ENCODE assay signal across 8 mouse cellular contexts in the genomic region with DNA sequence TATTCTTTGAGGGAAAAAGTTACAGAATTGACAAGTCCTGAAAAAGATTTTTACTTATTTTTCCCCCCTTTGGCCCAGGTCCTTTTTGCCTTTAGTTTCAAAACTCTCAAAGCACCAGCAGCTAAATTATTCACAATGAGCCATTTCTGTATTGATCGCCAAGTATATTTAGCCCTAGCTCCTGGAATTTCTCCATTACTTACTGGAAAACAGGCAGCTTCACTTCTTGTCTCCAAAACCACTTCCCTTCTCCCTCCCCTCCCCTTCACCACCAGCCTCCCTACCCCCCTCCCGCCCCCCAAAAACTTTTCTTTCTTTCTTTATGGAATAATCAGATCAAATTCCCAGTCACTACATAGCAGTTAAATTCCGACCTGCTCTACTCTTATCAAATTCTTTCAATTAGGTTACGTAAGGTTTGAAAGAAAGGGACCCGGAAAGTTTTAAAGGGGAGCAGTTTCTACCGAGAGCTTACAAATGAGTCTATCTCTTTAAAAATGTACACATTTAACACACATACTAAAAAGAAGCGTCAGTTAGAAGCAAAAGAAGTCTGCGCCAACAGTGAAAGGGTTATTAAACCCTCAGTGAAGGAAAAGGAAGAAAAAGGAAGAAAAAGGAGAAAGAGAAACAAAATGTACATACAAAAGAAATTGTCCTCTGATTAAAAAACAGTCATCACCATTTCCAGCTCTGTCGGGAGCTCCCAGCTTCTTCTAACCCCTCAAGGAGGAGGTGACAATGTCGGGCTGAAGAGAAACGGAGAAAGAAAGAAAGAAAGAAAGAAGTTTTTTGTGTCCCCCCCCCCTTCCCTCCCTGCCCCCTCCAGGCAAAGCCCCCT. TPM values are rescaled to one million over a fixed set of nuclear protein-coding genes. Genes with fewer than 3 reads are reported as not detected.
A peak's percentile ranks its signal among the peaks of the same experiment; 100 is the strongest.
DNase-seq lines count a peak whose midpoint lies in the region; ATAC-seq and TF ChIP-seq lines count a peak whose summit lies in the region.

No protein-coding gene starts in this region.

- H3K4me3 ChIP-seq in lung, adult 2 months (replicated peaks; ENCODE audit: extremely low read depth, low read depth, low read length): peak overlapping the region; percentile 57
- peak overlapping the region; percentile 77 for H3K4me3 ChIP-seq in embryonic facial prominence, embryonic 14.5 days (ENCODE audit: low read depth, low read length)
- H3K4me3 ChIP-seq in limb, embryonic 12.5 days (replicated peaks): peak overlapping the region; percentile 72

- no peak for ATAC-seq in embryonic facial prominence, embryonic 14.5 days (ENCODE audit: low read depth)
- ATAC-seq in limb, embryonic 12.5 days (ENCODE audit: insufficient number of reproducible peaks, insufficient read depth, low FRiP score, low TSS enrichment, low read depth): no peak

- H3K4me1 ChIP-seq in lung, adult 2 months (ENCODE audit: control insufficient read depth, insufficient read depth, low read length): peaks cover 2% of the 10 kb centered on the region
- H3K4me1 ChIP-seq in embryonic facial prominence, embryonic 14.5 days (ENCODE audit: control insufficient read depth, insufficient read depth, low read length): peaks cover 6% of the 10 kb centered on the region; the same call in 1 of the 2 replicates
- H3K4me1 ChIP-seq in limb, embryonic 12.5 days (replicated peaks): peaks cover 5% of the 10 kb centered on the region; the same call in 1 of the 2 replicates

- TF ChIP-seq POLR2A in lung, adult 2 months (IDR thresholded peaks at IDR 0.05; ENCODE audit: borderline replicate concordance, extremely low read depth, low read depth, low read length): no peak

- no peak for TF ChIP-seq CTCF in lung, adult 2 months (IDR thresholded peaks at IDR 0.05; ENCODE audit: insufficient read depth, low read length)

- peak overlapping the region; percentile 88 for H3K4me2 ChIP-seq in embryonic facial prominence, embryonic 14.5 days (ENCODE audit: low read depth, low read length)
- peak overlapping the region; percentile 77 for H3K4me2 ChIP-seq in limb, embryonic 12.5 days

- H3K27ac ChIP-seq in embryonic facial prominence, embryonic 14.5 days (replicated peaks; ENCODE audit: low read depth, low read length): peak overlapping the region; percentile 91
- H3K27ac ChIP-seq in limb, embryonic 12.5 days: no peak overlapping the region

- no peaks in the 10 kb centered on the region; the same call in 1 of the 2 replicates for H3K27me3 ChIP-seq in embryonic facial prominence, embryonic 14.5 days (replicated peaks; ENCODE audit: control insufficient read depth, insufficient read depth, low read length)
- peaks cover 10% of the 10 kb centered on the region; the same call in 1 of the 2 replicates for H3K27me3 ChIP-seq in limb, embryonic 12.5 days

- no peak for DNase-seq in lung, adult 2 months
- DNase-seq in lung, postnatal 4 days: no peak
- DNase-seq in embryonic facial prominence, embryonic 14.5 days (ENCODE audit: low spot score): no peak
- peak; percentile 11 for DNase-seq in retina, postnatal 1 day
- no peak for DNase-seq in spleen, postnatal 10 days (ENCODE audit: low spot score in 2 of 2)
- no peak for DNase-seq in layer of hippocampus, postnatal 10 days (ENCODE audit: low spot score in 2 of 2)
- no peak for DNase-seq in right cerebral cortex, postnatal 4 days

- H3K9me3 ChIP-seq in embryonic facial prominence, embryonic 14.5 days (ENCODE audit: control insufficient read depth, low read length): no peaks in the 10 kb centered on the region
- H3K9me3 ChIP-seq in limb, embryonic 12.5 days: no peaks in the 10 kb centered on the region

- H3K9ac ChIP-seq in embryonic facial prominence, embryonic 14.5 days (ENCODE audit: low read depth, low read length): peak overlapping the region; percentile 66
- H3K9ac ChIP-seq in limb, embryonic 12.5 days (replicated peaks): peak overlapping the region; percentile 60

- no peaks in the 10 kb centered on the region for H3K36me3 ChIP-seq in embryonic facial prominence, embryonic 14.5 days (ENCODE audit: control insufficient read depth, insufficient read depth, low read length)
- no peaks in the 10 kb centered on the region for H3K36me3 ChIP-seq in limb, embryonic 12.5 days

- WGBS in lung, adult 2 months: 4% methylated on average over 11 of the region's 11 CpGs
- WGBS in embryonic facial prominence, embryonic 14.5 days: under 1% methylated on average over 11 of the region's 11 CpGs
- 4% methylated on average over 11 of the region's 11 CpGs for WGBS in limb, embryonic 12.5 days

RNA-seq across cellular contexts. Expression of gene Ikzf2, which starts 1.8 kb away (rescaled TPM):
- polyA plus RNA-seq in lung, adult 2 months (2012; rRNA removed): 0.80 and 1.5 TPM in 2 replicates
- 4.2 and 5.6 TPM in 2 replicates for polyA plus RNA-seq in embryonic facial prominence, embryonic 14.5 days (2014; fragmentation: Nextera tagmentation; extraction: Ambion mirVana)
- 3.7 and 4.8 TPM in 2 replicates for polyA plus RNA-seq in limb, embryonic 12.5 days (2016; fragmentation: Nextera tagmentation; extraction: Ambion mirVana)
- 1 to 10 TPM; 6.4 to 6.6 TPM for total RNA-seq in layer of hippocampus, postnatal 10 days (2021)
